Mouse (Mus musculus) kidney, postnatal 0 days (tissue): ENCODE measurements around the gene Mpped2. TPM values are rescaled to one million over a fixed set of nuclear protein-coding genes. Genes with fewer than 3 reads are reported as not detected.

Experiments
- ATAC-seq: fragments of 200-750 bp; cut with Nextera tagmentation; replicated peaks from 2 replicates; pipeline ENCODE4 v1.8.0; 2017; ENCODE audit warnings: low read depth, moderate number of reproducible peaks, moderate TSS enrichment, moderate library complexity; ENCODE audit not compliant: low FRiP score
- DNase-seq: peaks from one replicate; pipeline ENCODE4 v3.0.0-alpha.2; 2016; ENCODE audit warnings: low spot score
- H3K27ac ChIP-seq: fragments of 300-500 bp; sonication (generic); 2 replicates; pipeline ENCODE4 v1.5.1; 2014; ENCODE audit warnings: mild to moderate bottlenecking
- H3K27me3 ChIP-seq: fragments of 300-500 bp; sonication (generic); 2 replicates; pipeline ENCODE4 v1.6.1; 2014; ENCODE audit warnings: low read length, mixed read lengths; ENCODE audit not compliant: insufficient read depth
- H3K36me3 ChIP-seq: fragments of 300-500 bp; sonication (generic); 2 replicates; pipeline ENCODE4 v1.6.1; 2014; ENCODE audit warnings: low read length, mixed read lengths; ENCODE audit not compliant: insufficient read depth
- H3K4me1 ChIP-seq: fragments of 300-500 bp; sonication (generic); replicated peaks from 2 replicates; pipeline ENCODE4 v1.6.1; 2014; ENCODE audit warnings: antibody characterized with exemption, low read length, mixed read lengths; ENCODE audit not compliant: insufficient read depth
- H3K4me2 ChIP-seq: fragments of 300-500 bp; sonication (generic); 2 replicates; pipeline ENCODE4 v1.6.1; 2014; ENCODE audit warnings: mild to moderate bottlenecking, low read length, moderate library complexity, mixed read lengths
- H3K4me3 ChIP-seq: fragments of 300-500 bp; sonication (generic); replicated peaks from 2 replicates; pipeline ENCODE4 v1.5.1; 2014; ENCODE audit warnings: low read depth, low read length
- H3K9ac ChIP-seq: fragments of 300-500 bp; sonication (generic); 2 replicates; pipeline ENCODE4 v1.6.1; 2014; ENCODE audit warnings: low read depth, low read length
- H3K9me3 ChIP-seq: fragments of 300-500 bp; sonication (generic); replicated peaks from 2 replicates; pipeline ENCODE4 v1.6.1; 2016; ENCODE audit warnings: low read length, inconsistent platforms, mixed read lengths
- CTCF ChIP-seq: IDR thresholded peaks from 2 replicates; pipeline ENCODE4 v1.5.1; 2016; ENCODE audit warnings: antibody characterized with exemption, low read depth, mild to moderate bottlenecking, moderate library complexity
- WGBS: fragments of 180-500 bp; shearing (Covaris S2); extraction: QIAGEN DNeasy Blood & Tissue Kit; methylation state at CpG from one replicate; pipeline ENCODE4 v1.1.7; 2014; 5-methylcytosine and 5-hydroxymethylcytosine counted together
- polyA plus RNA-seq: library from polyadenylated mRNA; unstranded; fragments of >200 nt; fragmentation: Nextera tagmentation; extraction: Ambion mirVana; gene quantifications from 2 replicates; pipeline ENCODE4 v1.2.1, GENCODE M21; 2015

Mpped2 gene
- polyA plus RNA-seq, 1 experiment from 2014 or later = 33.2 TPM

DNA sequence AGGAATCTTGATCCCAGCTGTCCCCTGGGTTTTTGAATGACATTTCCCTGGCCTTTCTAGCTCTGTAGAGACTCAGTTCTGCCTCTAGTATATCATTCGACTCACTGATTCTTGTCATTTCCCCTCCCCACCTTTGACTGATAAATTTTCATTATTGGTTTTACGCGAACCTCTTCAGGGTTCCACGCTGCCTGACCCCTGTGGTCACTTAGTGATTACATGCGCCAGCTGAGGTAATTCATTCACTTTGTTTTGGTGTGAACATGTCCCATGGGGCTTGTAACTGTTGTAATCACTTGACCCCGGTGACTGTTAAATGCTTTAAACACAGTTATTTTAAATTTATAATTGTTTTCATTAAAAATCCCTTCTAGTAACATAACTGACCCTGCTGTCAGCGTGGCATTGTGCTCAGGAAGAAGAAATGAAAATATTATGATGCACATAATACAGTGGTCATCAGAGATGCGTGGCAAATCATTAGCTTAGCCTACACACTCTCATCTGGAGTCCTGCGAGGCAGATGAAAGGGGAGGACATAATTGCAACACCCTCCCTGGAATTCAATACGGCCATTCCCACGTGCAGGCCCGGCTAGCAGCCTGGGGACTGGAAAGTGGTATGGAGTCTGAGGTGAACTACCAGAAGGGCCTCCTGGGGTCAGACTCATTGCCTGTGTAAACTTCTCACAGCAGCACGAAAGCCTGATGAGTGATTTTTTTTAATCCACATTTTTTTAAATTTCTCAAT lies 63.5 kb downstream of the Mpped2 start:
- no peaks in the 10 kb centered on the region for H3K36me3 ChIP-seq
- H3K27me3 ChIP-seq = no peaks in the 10 kb centered on the region
- WGBS = 19% methylated on average over 13 of the region's 13 CpGs
- no peak; the same call in 1 of the 2 replicates for ATAC-seq
- H3K9me3 ChIP-seq = no peaks in the 10 kb centered on the region
- 0 out of 2 replicates have a peak, but pooled peaks cover 9% of the 10 kb centered on the region for H3K4me1 ChIP-seq
- no peak overlapping the region for H3K4me3 ChIP-seq
- DNase-seq = peak; percentile 78
- H3K4me2 ChIP-seq = no peak overlapping the region
- no peak overlapping the region for H3K27ac ChIP-seq
- TF ChIP-seq CTCF = no peak
- no peak overlapping the region for H3K9ac ChIP-seq

DNA sequence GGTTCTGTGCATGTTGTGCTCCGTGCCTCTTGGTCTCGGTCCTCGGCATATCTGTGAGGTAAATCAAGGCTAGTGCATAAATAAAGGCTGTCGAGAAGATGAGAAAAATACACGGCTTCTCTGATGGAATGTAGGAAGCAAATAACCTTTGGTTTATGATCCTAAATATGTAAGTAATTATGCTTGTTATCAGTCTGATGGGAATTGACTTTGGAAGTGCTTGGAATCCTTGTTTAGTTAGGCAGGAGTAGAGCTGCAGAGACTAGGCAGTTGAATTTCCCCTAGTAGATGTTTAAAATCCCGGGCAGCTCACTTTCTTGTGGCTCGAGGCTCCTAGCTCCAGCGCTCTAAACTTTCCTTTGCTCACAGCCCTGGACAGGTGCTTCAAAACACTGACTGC lies 69.9 kb downstream of the Mpped2 start:
- 57% methylated on average over 8 of the region's 8 CpGs for WGBS
- ATAC-seq = no peak
- no peak overlapping the region for H3K4me3 ChIP-seq
- no peaks in the 10 kb centered on the region for H3K27me3 ChIP-seq
- DNase-seq = no peak
- H3K9me3 ChIP-seq = no peaks in the 10 kb centered on the region
- H3K4me2 ChIP-seq = no peak overlapping the region
- H3K27ac ChIP-seq = 0 out of 2 replicates have a peak overlapping the region, but pooled peaks have one; percentile 11
- H3K9ac ChIP-seq = no peak overlapping the region
- no peaks in the 10 kb centered on the region for H3K36me3 ChIP-seq
- no peak for TF ChIP-seq CTCF
- H3K4me1 ChIP-seq = no peaks in the 10 kb centered on the region

DNA sequence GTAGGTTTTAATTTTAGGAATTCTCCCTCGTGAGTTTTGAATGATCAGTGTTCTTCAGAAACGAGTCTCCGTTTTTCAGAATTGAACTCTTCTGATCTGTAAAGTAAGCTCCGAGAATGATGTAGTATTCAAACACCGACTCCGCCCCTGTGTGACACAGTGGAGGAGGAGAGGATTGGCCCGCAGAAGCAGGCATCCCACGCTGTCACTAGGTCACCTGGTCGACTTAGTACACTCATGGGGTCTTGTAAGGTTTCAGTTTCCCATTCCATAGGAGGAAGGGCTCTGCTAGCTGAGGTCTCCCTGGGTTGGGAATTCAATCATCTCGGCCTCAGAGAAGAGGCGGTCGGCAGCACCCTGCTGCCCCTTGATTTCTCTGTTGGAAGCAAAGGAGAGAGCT lies 76.2 kb downstream of the Mpped2 start:
- Histone ChIP-seq H3K27ac (no peak overlapping the region), H3K27me3 (no peaks in the 10 kb centered on the region), H3K4me2 (no peak overlapping the region), H3K9ac (no peak overlapping the region), H3K4me3 (no peak overlapping the region), H3K4me1 (no peaks in the 10 kb centered on the region), H3K9me3 (no peaks in the 10 kb centered on the region), H3K36me3 (no peaks in the 10 kb centered on the region)
- ATAC-seq (no peak), DNase-seq (no peak)
- WGBS = 59% methylated on average over 12 of the region's 12 CpGs
- no peak for TF ChIP-seq CTCF

DNA sequence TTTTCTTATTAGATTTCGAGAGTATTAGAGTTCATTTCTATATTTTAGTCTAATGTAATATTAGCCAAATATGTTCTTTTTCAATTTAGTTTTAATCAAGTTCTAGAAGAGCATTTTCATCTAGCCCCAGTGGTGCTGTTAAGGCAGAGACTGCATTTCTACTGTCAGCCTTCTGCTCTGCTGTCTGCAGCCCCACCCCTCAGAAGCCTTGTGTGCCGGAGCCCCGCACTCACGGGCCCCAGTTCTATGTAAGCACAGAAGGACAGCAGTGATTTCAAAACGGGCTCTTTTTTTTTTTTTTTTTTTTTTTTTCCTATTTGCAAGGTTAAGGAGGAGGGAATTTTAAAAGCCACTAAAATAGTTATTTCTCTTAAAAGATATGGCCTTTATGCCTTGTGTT lies 79.6 kb downstream of the Mpped2 start:
- H3K27ac ChIP-seq = no peak overlapping the region
- no peak for DNase-seq
- H3K27me3 ChIP-seq = no peaks in the 10 kb centered on the region
- no peak overlapping the region for H3K9ac ChIP-seq
- H3K4me3 ChIP-seq = no peak overlapping the region
- no peaks in the 10 kb centered on the region; the same call in 1 of the 2 replicates for H3K4me1 ChIP-seq
- H3K4me2 ChIP-seq = no peak overlapping the region
- H3K36me3 ChIP-seq = no peaks in the 10 kb centered on the region
- no peak for ATAC-seq
- TF ChIP-seq CTCF = no peak
- WGBS = 76% methylated on average over 5 of the region's 5 CpGs
- no peaks in the 10 kb centered on the region for H3K9me3 ChIP-seq

DNA sequence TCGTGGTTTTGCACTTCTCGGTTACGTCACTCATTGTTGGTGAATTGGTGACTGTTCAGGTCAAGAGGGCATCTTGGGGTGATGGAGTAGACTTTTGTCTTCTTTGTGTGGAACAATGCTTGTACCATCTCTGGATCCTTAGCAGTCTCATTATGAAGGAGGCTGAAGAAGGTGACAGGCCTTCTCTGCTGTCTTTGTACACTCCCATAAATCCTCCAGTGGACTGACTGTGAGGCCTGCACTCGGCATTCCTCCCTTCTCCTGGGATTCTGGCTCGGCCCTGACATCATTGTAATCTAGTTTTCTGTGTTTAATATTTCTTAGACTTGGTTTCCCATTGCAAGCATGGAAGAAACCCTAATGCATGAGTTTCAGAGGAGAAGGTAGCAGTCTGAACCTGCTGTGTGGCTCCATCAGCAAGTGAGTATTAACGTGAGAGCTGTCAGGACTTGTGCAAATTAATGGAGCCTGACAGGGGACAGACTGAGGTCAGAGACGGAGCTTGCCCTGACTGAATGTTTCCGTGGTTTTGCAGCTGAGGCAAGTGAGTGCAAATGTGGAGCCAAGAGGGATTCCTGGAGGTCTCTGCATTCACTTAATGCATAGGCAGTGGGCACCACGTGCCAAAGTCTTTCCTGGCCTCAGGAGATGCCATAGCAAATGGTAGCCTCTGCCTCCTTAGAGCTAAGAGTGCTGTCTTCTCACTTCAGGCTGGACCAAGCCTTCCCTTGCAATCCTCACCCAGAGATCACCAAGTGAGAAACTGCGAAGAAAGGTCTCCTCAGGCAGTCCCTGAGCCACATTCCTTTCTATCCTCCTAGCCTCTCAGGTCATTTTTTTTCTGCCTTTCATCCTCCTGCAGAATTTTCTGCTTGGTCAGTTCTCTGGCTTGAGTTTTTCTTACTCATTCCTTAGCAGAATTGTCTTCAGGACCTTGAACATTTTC lies 81.5 kb downstream of the Mpped2 start:
- DNase-seq (no peak), ATAC-seq (peak; percentile 46; the same call in 1 of the 2 replicates)
- 32% methylated on average over 10 of the region's 10 CpGs for WGBS
- Histone ChIP-seq H3K27ac (peak overlapping the region; percentile 58), H3K9ac (no peak overlapping the region), H3K9me3 (no peaks in the 10 kb centered on the region), H3K36me3 (no peaks in the 10 kb centered on the region), H3K4me3 (no peak overlapping the region), H3K27me3 (no peaks in the 10 kb centered on the region), H3K4me2 (no peak overlapping the region), H3K4me1 (no peaks in the 10 kb centered on the region; the same call in 1 of the 2 replicates)
- no peak for TF ChIP-seq CTCF

DNA sequence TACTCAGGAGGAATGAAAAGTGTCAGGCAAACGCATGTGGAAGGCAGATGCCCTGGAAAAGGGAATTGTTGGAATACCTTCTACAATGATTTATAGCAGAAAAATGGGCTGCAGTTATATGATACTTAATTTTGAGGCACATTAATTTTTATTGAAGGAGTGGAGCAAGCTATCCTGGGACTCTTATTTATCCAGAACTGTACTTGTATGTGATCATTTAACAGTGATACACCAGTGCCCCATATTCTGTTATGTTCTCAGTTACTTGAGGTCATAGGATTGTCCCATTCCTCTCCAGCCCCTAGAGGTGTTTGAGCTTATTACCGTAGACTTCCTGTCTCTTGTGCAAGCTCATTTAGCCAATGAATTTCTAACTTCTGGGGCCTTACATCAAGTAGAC lies 82.9 kb downstream of the Mpped2 start:
- WGBS = 62% methylated on average over 2 of the region's 2 CpGs
- Histone ChIP-seq H3K27me3 (no peaks in the 10 kb centered on the region), H3K9ac (no peak overlapping the region), H3K4me3 (no peak overlapping the region), H3K9me3 (no peaks in the 10 kb centered on the region), H3K4me2 (no peak overlapping the region), H3K36me3 (no peaks in the 10 kb centered on the region), H3K27ac (no peak overlapping the region), H3K4me1 (no peaks in the 10 kb centered on the region; the same call in 1 of the 2 replicates)
- DNase-seq (no peak), ATAC-seq (no peak)
- no peak for TF ChIP-seq CTCF
